Mouse (Mus musculus) mouse embryonic stem cell (cell line): ENCODE results near the gene Exosc1.

Source experiments
- in situ Hi-C, 2 experiments: fragments of 300-500 bp; cut with MboI; formaldehyde crosslinking; loops; 1 replicate in 1 of 2; 3 replicates in 1 of 2; pipeline ENCODE4 v1.14.3; 2019 to 2020; ENCODE audit warnings: low sequenced_read_pairs in 2 of 2, low pct_unique_long_range_greater_than_20kb in 1 of 2, mixed read lengths in 1 of 2; ENCODE audit not compliant: unreplicated experiment in 1 of 2

The Exosc1 gene

DNA sequence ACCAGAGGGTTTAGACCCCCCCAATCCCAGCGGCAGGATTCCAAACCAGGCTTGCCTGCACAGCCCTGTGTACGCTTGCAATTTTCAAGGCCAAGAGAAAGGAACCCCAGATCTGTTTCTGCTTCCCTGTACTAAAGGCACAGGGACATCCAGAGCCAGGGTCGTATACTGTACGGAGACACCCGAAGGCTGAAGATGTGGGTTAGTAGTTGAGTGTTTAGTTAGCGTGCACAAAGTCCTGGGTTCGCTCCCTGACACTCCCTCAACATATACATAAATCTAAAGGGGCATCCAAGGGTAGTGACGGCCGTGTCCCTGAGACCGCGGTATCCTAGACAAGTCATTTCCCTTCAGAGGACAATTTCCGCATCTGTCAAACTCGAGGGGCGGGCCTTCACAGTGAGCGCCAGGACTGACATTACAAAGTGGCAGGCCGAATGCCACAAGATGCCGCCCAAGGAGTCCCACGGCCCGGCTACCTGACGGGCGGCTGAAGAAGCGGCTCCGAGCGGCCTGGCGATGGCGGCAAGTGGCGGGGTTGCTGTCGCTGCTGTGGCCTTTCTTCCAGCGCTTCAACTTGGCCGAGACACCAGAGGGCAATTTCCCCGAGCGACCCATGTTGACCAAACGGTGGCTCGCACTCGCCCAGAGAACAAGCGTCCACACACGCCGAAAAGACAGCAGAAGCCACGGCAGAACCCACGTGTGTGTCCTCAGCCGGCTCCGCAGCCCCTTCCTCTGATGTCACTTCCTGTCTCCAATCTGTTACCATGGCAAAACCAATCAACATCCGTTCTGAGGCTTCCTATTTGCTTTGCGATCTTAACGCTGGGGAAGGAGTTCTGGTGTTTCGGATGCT is 37.5 kb downstream of the Exosc1 start, which contains the start of gene Rrp12:
Gene Rrp12 (minus strand): TSS at position 714 of the 859 bp plus-strand sequence.
- in situ Hi-C loops, result no loop called here

GRCm38 (mm10) chr19:41894959-41895358 is 38.3 kb downstream of the Exosc1 start:
- in situ Hi-C loops, result no loop called here

DNA sequence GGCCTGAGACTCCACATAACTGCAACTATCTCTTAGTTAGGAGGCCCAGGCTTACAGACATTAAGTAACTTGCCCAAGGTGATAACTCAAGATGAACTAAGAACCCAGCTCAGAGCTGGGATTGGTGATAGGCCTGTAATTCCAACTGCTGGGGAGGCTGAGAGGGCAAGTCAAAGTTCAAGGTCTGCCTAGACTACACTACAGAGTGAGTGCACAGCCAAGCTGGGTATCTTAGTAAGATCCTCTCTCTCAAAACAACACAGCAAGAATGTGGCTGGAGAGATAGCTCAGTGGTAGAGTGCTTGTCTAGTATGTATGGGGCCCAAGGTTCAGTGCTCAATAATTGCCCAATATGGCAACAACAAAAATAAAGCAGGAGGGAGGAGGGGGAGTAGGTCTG is 45.0 kb downstream of the Exosc1 start:
- in situ Hi-C loops, result no loop called here

GRCm38 (mm10) chr19:41883882-41884281 is 49.3 kb downstream of the Exosc1 start:
- in situ Hi-C loops, result no loop called here

- in situ Hi-C loops, result no loop called here
Observed at GRCm38 (mm10) chr19:41881842-41882241, 51.4 kb downstream of the Exosc1 start.

DNA sequence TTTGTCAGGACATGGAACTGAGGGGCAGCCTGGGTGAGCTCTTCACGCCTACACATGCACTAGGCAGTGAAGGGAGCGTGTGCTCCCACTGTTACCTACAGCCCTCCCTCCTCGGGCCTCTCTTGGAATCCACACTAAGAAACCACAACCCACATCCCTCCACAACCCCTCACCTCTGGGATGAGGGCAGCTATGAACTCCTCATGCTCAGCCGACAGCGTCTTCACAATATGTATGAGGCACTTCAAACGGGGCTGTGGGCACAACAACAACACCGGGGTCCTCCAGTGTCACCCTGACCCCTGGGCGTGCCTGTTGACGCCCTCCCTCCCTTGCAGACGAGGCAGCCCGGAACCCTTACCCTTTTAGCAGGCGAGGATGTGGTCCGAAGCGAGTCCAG is 58.9 kb downstream of the Exosc1 start:
- in situ Hi-C loops, result no loop called here
